Comparison of ENCODE assay signal across 8 mouse cellular contexts in genomic region chr11:23256194-23256802, GRCm38 (mm10). TPM values are rescaled to one million over a fixed set of nuclear protein-coding genes. Genes with fewer than 3 reads are reported as not detected.
A peak's percentile ranks its signal among the peaks of the same experiment; 100 is the strongest.
DNase-seq lines count a peak whose midpoint lies in the region; ATAC-seq lines count a peak whose summit lies in the region.

No protein-coding gene starts in this region.

- H3K4me2 ChIP-seq in heart, embryonic 13.5 days = peak overlapping the region; percentile 97
- H3K4me2 ChIP-seq in hindbrain, embryonic 13.5 days = peak overlapping the region; percentile 85

- peak overlapping the region; percentile 99 for H3K4me3 ChIP-seq in heart, embryonic 13.5 days
- H3K4me3 ChIP-seq in hindbrain, embryonic 13.5 days = peak overlapping the region; percentile 93

- peak; percentile 8; the same call in 1 of the 2 replicates for ATAC-seq in heart, embryonic 13.5 days (ENCODE audit: extremely low read depth, insufficient number of reproducible peaks, low FRiP score, low TSS enrichment)
- ATAC-seq in hindbrain, embryonic 13.5 days (ENCODE audit: low FRiP score) = peak; percentile 53
- 0 out of 2 replicates have a peak, but pooled peaks have one; percentile 0 for ATAC-seq in megakaryocyte progenitor cell, adult 5-6 weeks (replicated peaks; ENCODE audit: poor library complexity)
- no peak for ATAC-seq in erythroid progenitor cell, adult 5-6 weeks (replicated peaks; ENCODE audit: low FRiP score, poor library complexity, severe bottlenecking)

- peaks cover 35% of the 10 kb centered on the region for H3K4me1 ChIP-seq in heart, embryonic 13.5 days
- peaks cover 33% of the 10 kb centered on the region for H3K4me1 ChIP-seq in hindbrain, embryonic 13.5 days (replicated peaks)

- no peak for DNase-seq in heart, postnatal 36 days
- DNase-seq in NIH3T3 (ENCODE audit: low read depth) = peak; percentile 60
- no peak for DNase-seq in left cerebral cortex, adult 8-10 months (ENCODE audit: low spot score in 2 of 2)
- DNase-seq in thymus, postnatal 14 days = no peak

- H3K9ac ChIP-seq in heart, embryonic 13.5 days = peak overlapping the region; percentile 98
- H3K9ac ChIP-seq in hindbrain, embryonic 13.5 days = peak overlapping the region; percentile 94

- H3K27me3 ChIP-seq in heart, embryonic 13.5 days (replicated peaks) = no peaks in the 10 kb centered on the region
- H3K27me3 ChIP-seq in hindbrain, embryonic 13.5 days = no peaks in the 10 kb centered on the region

- WGBS in heart, embryonic 13.5 days = under 1% methylated on average over 51 of the region's 51 CpGs
- WGBS in hindbrain, embryonic 13.5 days = 2% methylated on average over 25 of the region's 51 CpGs

- peak overlapping the region; percentile 100 for H3K27ac ChIP-seq in heart, embryonic 13.5 days (replicated peaks)
- peak overlapping the region; percentile 99 for H3K27ac ChIP-seq in hindbrain, embryonic 13.5 days

- intact Hi-C loops in heart, postnatal 36 days (cut with DNase I) = loop anchor here (5.0 kb wide), 3 partner anchors 44 to 969 kb away; partner anchors contain the start of gene Tmem17

- no peaks in the 10 kb centered on the region for H3K9me3 ChIP-seq in heart, embryonic 13.5 days
- no peaks in the 10 kb centered on the region for H3K9me3 ChIP-seq in hindbrain, embryonic 13.5 days

- H3K36me3 ChIP-seq in heart, embryonic 13.5 days = peaks cover 4% of the 10 kb centered on the region; the same call in 1 of the 2 replicates
- no peaks in the 10 kb centered on the region for H3K36me3 ChIP-seq in hindbrain, embryonic 13.5 days

RNA-seq across cellular contexts. Expression of gene Xpo1, which starts 0.5 kb away (rescaled TPM):
- 51.9 and 52.8 TPM in 2 replicates for polyA plus RNA-seq in heart, embryonic 13.5 days (2015; fragmentation: Nextera tagmentation; extraction: Ambion mirVana)
- 10 to 100 TPM; 32.5 to 36.7 TPM for total RNA-seq in heart, postnatal 36 days (2021)
- polyA plus RNA-seq in hindbrain, embryonic 13.5 days (2015; fragmentation: Nextera tagmentation; extraction: Ambion mirVana) = 72.1 and 78.9 TPM in 2 replicates
- total RNA-seq in megakaryocyte progenitor cell, adult 5-6 weeks (2015) = 139 and 148 TPM in 2 replicates
- 214 and 253 TPM in 2 replicates for total RNA-seq in megakaryocyte progenitor cell, adult 5-6 weeks (2017)
- 10 to 100 TPM; 52.4 to 58.9 (median 57.1) TPM for total RNA-seq in left cerebral cortex, adult 8-10 months (2022)
- 111 and 145 TPM in 2 replicates for total RNA-seq in erythroid progenitor cell, adult 5-6 weeks (2015; ENCODE audit: low replicate concordance)
- 324 and 351 TPM in 2 replicates for total RNA-seq in erythroid progenitor cell, adult 5-6 weeks (2017; ENCODE audit: low replicate concordance)

RNA-seq across cellular contexts. Expression of gene Usp34, which starts 50.4 kb away (rescaled TPM):
- 14.0 and 14.6 TPM in 2 replicates for polyA plus RNA-seq in heart, embryonic 13.5 days (2015; fragmentation: Nextera tagmentation; extraction: Ambion mirVana)
- total RNA-seq in heart, postnatal 36 days (2021) = 10 to 100 TPM; 37.1 to 40.4 TPM
- 28.4 and 28.7 TPM in 2 replicates for polyA plus RNA-seq in hindbrain, embryonic 13.5 days (2015; fragmentation: Nextera tagmentation; extraction: Ambion mirVana)
- 62.5 and 67.2 TPM in 2 replicates for total RNA-seq in megakaryocyte progenitor cell, adult 5-6 weeks (2015)
- 34.1 and 48.3 TPM in 2 replicates for total RNA-seq in megakaryocyte progenitor cell, adult 5-6 weeks (2017)
- total RNA-seq in left cerebral cortex, adult 8-10 months (2022) = 100 to 1,000 TPM in 2 of 4 experiments, 10 to 100 TPM in 2; 78.6 to 110 (median 94.6) TPM
- 73.5 and 161 TPM in 2 replicates for total RNA-seq in erythroid progenitor cell, adult 5-6 weeks (2015; ENCODE audit: low replicate concordance)
- 69.0 and 77.5 TPM in 2 replicates for total RNA-seq in erythroid progenitor cell, adult 5-6 weeks (2017; ENCODE audit: low replicate concordance)
